Mouse (Mus musculus) ES-Bruce4 (cell line): Measurements from ENCODE around the gene Adtrp.

Experiments used
- CTCF ChIP-seq: IDR thresholded peaks from one replicate; pipeline ENCODE4 v1.8.1; 2011; ENCODE audit warnings: low read depth, low read length
- POLR2A ChIP-seq: IDR thresholded peaks from one replicate; pipeline ENCODE4 v1.8.1; 2011; ENCODE audit warnings: low read length; ENCODE audit not compliant: insufficient read depth

GRCm38 (mm10) chr13:41872686-41873085, 25.2 kb upstream of the Adtrp start:
- TF ChIP-seq POLR2A (no peak), CTCF (no peak)
